Mouse (Mus musculus) spleen, adult 2 months (tissue): ENCODE results near the gene Marveld3. TPM values are rescaled to one million over a fixed set of nuclear protein-coding genes. Genes with fewer than 3 reads are reported as not detected.
A peak's percentile ranks its signal among the peaks of the same experiment; 100 is the strongest.

ENCODE experiments used
- DNase-seq, 2 experiments: peaks; one replicate each; pipeline versions ENCODE4 v3.0.0 to v3.0.0-alpha.2; 2012 to 2021; ENCODE audit warnings: low spot score in 2 of 2, low read depth in 1 of 2
- H3K27ac ChIP-seq: fragments of 200-500 bp; 2 replicates; pipeline ENCODE4 v1.5.1; 2012; ENCODE audit warnings: low read length, inconsistent platforms; ENCODE audit not compliant: insufficient read depth
- H3K27me3 ChIP-seq: fragments of 200-500 bp; 2 replicates; pipeline ENCODE4 v1.6.1; 2012; ENCODE audit warnings: mild to moderate bottlenecking, moderate library complexity, low read length, inconsistent platforms; ENCODE audit not compliant: control insufficient read depth, insufficient read depth
- H3K36me3 ChIP-seq: fragments of 200-500 bp; 2 replicates; pipeline ENCODE4 v1.6.1; 2012; ENCODE audit warnings: mild to moderate bottlenecking, low read length, inconsistent platforms; ENCODE audit not compliant: control insufficient read depth, insufficient read depth
- H3K4me1 ChIP-seq: fragments of 200-500 bp; 2 replicates; pipeline ENCODE4 v1.6.1; 2011; ENCODE audit warnings: inconsistent platforms; ENCODE audit not compliant: control insufficient read depth, insufficient read depth, insufficient read length
- H3K4me3 ChIP-seq: fragments of 200-500 bp; 2 replicates; pipeline ENCODE4 v1.5.1; 2011; ENCODE audit warnings: mild to moderate bottlenecking, inconsistent platforms; ENCODE audit not compliant: insufficient read depth, insufficient read length; ENCODE audit errors: extremely low read depth
- CTCF ChIP-seq: fragments of 200-500 bp; IDR thresholded peaks from 2 replicates; pipeline ENCODE4 v1.5.1; 2011; ENCODE audit warnings: mild to moderate bottlenecking, inconsistent platforms; ENCODE audit not compliant: insufficient read depth, insufficient read length, insufficient replicate concordance; ENCODE audit errors: extremely low read depth
- POLR2A ChIP-seq: fragments of 200-500 bp; IDR thresholded peaks from 2 replicates; pipeline ENCODE4 v1.6.1; 2011; ENCODE audit warnings: low read depth, low read length, inconsistent platforms
- WGBS: fragments of 180-500 bp; shearing (Covaris S2); methylation state at CpG from one replicate; pipeline ENCODE4 v1.1.7; 2018; 5-methylcytosine and 5-hydroxymethylcytosine counted together
- polyA plus RNA-seq: library from polyadenylated mRNA; depleted of rRNA; stranded (reverse); fragments of >200 nt; gene quantifications from 2 replicates; pipeline ENCODE4 v1.2.3, GENCODE M21; 2012

The Marveld3 gene
- polyA plus RNA-seq, 1 experiment, result 0.11 TPM

GRCm38 (mm10) chr8:109987776-109988175 lies 25.8 kb upstream of the Marveld3 start:
- Histone ChIP-seq H3K27me3 (no peaks in the 10 kb centered on the region; the same call in 1 of the 2 replicates), H3K36me3 (no peaks in the 10 kb centered on the region), H3K27ac (no peak overlapping the region), H3K4me3 (no peak overlapping the region), H3K4me1 (no peaks in the 10 kb centered on the region)
- no peak for DNase-seq
- TF ChIP-seq CTCF (no peak), POLR2A (no peak)
- 73% methylated on average over 7 of the region's 7 CpGs for WGBS

GRCm38 (mm10) chr8:109986384-109986783 lies 24.4 kb upstream of the Marveld3 start:
- H3K27ac ChIP-seq, result no peak overlapping the region
- WGBS, result 71% methylated on average over 7 of the region's 7 CpGs
- DNase-seq, result no peak
- H3K36me3 ChIP-seq, result no peaks in the 10 kb centered on the region
- TF ChIP-seq CTCF (no peak), POLR2A (no peak)
- no peaks in the 10 kb centered on the region for H3K4me1 ChIP-seq
- no peaks in the 10 kb centered on the region; the same call in 1 of the 2 replicates for H3K27me3 ChIP-seq
- H3K4me3 ChIP-seq, result no peak overlapping the region

- no peaks in the 10 kb centered on the region; the same call in 1 of the 2 replicates for H3K27me3 ChIP-seq
- H3K27ac ChIP-seq, result no peak overlapping the region
- H3K4me3 ChIP-seq, result no peak overlapping the region
- WGBS, result 66% methylated on average over 5 of the region's 5 CpGs
- no peak for TF ChIP-seq CTCF
- TF ChIP-seq POLR2A, result no peak
- H3K4me1 ChIP-seq, result no peaks in the 10 kb centered on the region
- no peaks in the 10 kb centered on the region for H3K36me3 ChIP-seq
- DNase-seq, result no peak
These were observed 21.9 kb upstream of the Marveld3 start for GRCm38 (mm10) chr8:109983944-109984343.

- TF ChIP-seq CTCF (no peak), POLR2A (no peak)
- Histone ChIP-seq H3K27me3 (no peaks in the 10 kb centered on the region; the same call in 1 of the 2 replicates), H3K27ac (no peak overlapping the region), H3K4me3 (no peak overlapping the region), H3K36me3 (no peaks in the 10 kb centered on the region), H3K4me1 (no peaks in the 10 kb centered on the region)
- no peak for DNase-seq
- WGBS, result 53% methylated on average over 15 of the region's 15 CpGs
These were observed 20.5 kb upstream of the Marveld3 start for GRCm38 (mm10) chr8:109982386-109983105.

- H3K4me1 ChIP-seq, result no peaks in the 10 kb centered on the region
- TF ChIP-seq CTCF (no peak), POLR2A (no peak)
- H3K27me3 ChIP-seq, result no peaks in the 10 kb centered on the region; the same call in 1 of the 2 replicates
- no peaks in the 10 kb centered on the region for H3K36me3 ChIP-seq
- H3K27ac ChIP-seq, result no peak overlapping the region
- no peak for DNase-seq
- no peak overlapping the region for H3K4me3 ChIP-seq
- 81% methylated on average over 6 of the region's 6 CpGs for WGBS
These were observed 17.3 kb upstream of the Marveld3 start for GRCm38 (mm10) chr8:109979339-109979738.

GRCm38 (mm10) chr8:109972901-109973300 lies 10.9 kb upstream of the Marveld3 start:
- TF ChIP-seq POLR2A (no peak), CTCF (no peak)
- DNase-seq, result no peak
- Histone ChIP-seq H3K4me1 (no peaks in the 10 kb centered on the region), H3K27me3 (peaks cover 2% of the 10 kb centered on the region; the same call in 1 of the 2 replicates), H3K27ac (no peak overlapping the region), H3K4me3 (no peak overlapping the region), H3K36me3 (no peaks in the 10 kb centered on the region)
- WGBS, result 81% methylated on average over 4 of the region's 4 CpGs

- 9% methylated on average over 9 of the region's 9 CpGs for WGBS
- no peak overlapping the region for H3K4me3 ChIP-seq
- no peak for DNase-seq
- no peaks in the 10 kb centered on the region for H3K4me1 ChIP-seq
- H3K36me3 ChIP-seq, result no peaks in the 10 kb centered on the region
- H3K27ac ChIP-seq, result no peak overlapping the region
- H3K27me3 ChIP-seq, result peaks cover 2% of the 10 kb centered on the region; the same call in 1 of the 2 replicates
- TF ChIP-seq POLR2A, result no peak
- 0 out of 2 replicates have a peak, but pooled peaks have one; percentile 11 for TF ChIP-seq CTCF
These were observed 8.3 kb upstream of the Marveld3 start for GRCm38 (mm10) chr8:109970323-109970722.
